Mouse (Mus musculus): Measurements from ENCODE around the gene Il18.
A peak's percentile ranks its signal among the peaks of the same experiment; 100 is the strongest.

Gene Il18

DNA sequence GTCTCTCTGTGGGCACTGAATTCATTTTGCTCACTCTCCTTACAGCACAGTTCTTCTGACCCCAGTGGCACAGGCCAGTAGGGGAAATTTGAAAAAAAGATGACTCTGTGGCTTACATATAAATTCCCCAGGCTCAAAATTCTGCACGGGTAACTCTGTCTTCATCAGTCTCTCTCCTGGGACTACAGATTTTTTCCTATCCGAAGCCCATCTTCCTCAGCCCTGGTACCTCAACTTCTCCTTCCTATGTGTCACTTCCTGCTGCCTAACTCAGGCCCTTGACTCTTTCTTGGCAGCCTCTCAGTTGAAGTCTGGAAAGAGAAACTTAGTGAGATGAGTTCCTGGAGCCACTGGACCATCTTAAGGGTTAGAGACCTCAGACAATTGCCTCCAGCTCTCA, 1.1 kb upstream of the Il18 start:
- DNase-seq (ENCODE audit: low spot score): no peak

DNA sequence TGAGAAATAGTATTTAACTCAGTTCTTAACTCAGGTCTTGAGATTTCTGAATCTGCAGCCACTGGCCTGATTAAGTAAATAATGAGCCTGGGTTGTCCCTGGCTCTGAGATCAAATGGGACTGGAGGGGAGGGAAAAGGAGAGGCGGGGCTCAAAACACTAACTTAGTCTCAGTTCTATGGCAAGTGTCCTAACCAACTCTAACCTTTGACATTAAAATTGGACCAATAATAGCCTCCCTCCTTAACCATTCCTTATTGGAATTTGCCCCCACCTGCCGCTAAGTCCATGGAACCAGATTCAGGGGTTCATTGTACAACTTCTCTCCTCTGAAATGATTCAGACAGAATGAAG, 443 bp downstream of the Il18 start, which contains the start of gene Bco2:
Bco2 (minus strand) TSS at position 88 of the 353 bp plus-strand sequence.
- DNase-seq (ENCODE audit: low spot score): no peak

DNA sequence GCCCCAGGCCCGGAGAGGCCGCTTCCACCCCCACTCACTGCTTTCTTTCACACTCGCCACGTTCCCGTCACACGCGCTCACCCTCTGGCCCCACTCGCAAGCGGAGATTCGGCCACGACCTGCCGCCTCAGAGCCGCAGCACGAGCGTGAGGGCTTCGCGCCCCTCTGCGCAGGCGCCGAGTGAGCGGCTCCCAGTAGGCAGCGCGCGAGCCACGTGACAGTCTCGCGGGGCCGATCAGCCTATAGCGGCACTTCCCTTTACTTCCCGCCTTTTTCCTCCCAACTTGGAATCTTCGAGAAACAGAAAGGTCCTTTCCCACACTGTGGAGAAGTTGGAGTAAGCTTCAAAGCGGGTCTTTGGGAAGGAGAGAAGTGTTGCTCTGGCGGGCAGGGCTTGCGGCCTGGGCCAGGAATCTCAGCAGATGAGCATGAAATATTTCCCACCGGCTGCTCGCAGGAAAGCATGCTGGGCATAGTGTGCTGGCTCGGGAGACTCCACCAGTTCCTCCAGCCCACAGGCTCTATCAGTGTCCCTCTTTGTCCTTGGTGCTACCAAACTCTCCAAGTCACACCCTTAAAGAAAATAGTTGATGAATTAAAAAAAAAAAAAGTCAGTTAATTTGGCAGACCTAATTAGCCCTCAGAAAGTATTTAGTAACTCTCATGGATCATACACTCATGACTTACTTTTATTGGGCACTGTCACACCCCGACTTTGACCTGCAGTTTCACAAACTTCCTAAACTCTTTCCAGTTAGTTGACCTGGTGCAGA, 6.7 kb downstream of the Il18 start, which contains the start of gene Tex12:
Tex12 (minus strand) TSS at position 181 of the 773 bp plus-strand sequence.
- DNase-seq (ENCODE audit: low spot score): no peak

DNA sequence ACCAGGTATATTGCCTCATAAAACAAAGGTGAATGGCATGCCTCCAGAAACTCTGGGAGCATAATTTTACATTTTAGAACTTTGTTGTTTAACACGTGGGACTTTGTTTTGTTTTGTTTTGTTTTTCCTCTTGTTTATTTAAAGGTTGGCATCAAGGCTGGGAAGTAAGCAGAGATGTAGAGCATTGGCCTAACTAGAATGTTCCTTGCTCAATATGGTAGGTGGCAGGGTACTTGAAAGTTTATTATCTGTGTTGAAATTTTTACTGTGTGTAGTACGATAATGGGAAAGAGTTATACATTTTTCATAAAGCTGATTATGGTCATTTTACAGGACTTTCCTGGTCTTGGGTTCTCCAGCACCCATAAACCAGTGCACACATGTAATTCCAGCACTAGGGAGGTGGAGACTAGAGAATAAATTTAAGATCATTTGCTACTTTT, 7.3 kb downstream of the Il18 start:
- no peak for DNase-seq (ENCODE audit: low spot score)

DNA sequence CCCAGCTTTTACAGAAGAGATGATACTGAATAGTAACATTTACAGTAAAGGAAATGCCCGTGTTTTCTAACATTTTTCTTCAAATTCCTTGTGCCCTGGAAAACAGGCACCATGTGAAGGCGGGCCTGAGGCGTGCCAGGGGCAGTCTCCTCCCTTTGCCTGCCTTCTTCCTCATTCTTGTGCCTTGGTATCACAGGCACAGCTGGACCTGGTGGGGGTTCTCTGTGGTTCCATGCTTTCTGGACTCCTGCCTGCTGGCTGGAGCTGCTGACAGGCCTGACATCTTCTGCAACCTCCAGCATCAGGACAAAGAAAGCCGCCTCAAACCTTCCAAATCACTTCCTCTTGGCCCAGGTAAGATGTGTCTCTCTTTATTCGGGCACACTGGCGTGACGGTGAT, 10.5 kb downstream of the Il18 start:
- DNase-seq (ENCODE audit: low spot score): peak; percentile 40

DNA sequence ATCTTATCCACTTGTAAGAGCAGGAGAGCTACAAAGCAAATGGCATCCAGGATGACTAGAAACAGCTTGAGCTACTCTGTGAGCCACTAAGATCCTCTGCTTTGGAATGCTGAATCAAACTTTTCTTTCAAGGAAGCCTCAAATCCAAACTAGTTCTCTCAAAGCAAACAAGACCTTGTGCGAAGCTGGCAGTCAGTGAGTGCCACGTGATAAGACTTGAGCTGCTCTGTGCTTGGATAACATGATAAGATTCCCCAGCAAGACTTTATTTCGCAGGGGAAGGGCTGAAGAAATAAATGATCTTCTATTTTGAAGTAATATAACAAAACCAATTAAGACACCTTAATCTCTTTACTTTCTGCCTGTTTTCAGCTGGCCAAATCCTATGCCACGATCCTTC, 11.3 kb downstream of the Il18 start:
- no peak for DNase-seq (ENCODE audit: low spot score)

DNA sequence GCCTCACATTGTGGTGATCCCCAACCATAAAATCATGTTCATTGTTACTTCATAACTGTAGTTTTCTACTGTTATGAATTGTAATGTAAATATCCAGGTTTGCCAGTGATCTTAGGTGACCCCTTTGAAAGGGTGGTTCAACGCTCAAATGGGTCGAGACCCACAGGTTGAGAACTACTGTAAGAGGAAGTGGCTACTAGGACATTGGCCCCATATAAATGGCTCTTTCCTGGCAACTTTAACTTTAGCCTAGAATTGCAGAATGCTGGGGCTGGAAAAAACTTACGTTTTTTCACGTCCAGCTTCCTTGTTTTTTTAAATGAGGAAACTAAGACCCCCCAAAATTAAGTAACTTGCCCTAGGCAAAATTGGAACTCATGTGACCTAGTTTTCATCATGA, 12.7 kb downstream of the Il18 start:
- DNase-seq (ENCODE audit: low spot score): no peak

DNA sequence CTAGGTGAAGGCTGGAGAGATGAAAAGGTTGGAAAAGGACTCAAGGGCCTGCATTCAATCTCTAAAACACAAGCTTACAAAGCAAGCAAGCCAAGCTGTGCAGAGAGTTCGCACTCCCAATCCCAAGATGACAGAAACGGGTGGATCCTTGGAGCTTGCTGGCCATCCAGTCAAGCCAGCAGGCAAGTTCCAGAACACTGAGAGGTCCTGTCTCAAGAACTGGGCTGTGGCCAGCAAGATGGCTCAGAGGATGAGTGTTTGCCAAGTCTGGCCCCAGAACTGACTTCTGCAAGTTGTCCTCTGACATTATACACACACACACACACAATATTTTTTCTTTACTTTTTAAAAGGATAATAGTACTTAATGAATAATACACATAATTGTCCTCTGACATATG, 13.3 kb downstream of the Il18 start:
- no peak for DNase-seq (ENCODE audit: low spot score)

DNA sequence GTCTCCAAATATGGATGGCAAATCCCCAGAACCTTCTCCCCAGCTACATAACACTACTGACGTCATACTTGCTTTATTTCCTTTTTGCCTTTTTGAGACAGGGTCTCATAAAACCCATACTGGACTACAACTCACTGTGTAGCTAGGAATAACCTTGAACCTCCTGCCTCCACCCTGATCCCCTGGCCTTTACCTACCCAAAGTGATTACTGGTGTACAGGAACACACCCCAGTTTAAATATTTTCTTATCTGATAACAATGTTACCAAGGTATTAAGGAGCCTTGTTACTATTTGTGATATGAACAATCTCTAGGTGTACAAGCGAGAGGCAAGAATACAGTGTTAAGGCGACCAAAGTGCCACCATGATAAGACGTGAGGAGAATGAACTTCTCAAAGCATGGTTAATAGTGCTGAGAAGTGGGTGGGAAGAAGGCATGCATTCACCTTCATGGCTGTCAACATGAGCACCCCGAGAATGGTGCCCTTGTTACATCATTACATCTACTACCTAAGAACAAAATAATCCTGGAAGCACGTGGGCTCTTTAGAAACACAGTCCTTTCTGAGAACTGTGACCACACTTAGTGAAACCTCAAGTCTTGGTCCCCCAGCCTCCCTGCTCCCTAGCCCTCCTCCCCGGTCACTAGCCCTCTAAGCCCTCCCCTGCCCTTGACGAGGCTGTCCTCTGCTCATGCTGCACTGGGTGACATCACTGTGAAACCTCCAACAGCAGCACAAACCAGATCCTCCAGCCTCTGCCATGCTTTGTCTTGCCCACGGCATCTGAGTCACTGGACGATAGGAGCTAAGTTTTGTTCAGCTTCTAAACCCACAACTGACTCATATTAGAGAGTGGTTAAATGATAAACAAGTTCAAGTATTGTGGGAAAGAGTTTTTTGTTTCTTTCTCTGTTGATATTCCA, 15.2 kb downstream of the Il18 start:
- DNase-seq (ENCODE audit: low spot score): peak; percentile 34

DNA sequence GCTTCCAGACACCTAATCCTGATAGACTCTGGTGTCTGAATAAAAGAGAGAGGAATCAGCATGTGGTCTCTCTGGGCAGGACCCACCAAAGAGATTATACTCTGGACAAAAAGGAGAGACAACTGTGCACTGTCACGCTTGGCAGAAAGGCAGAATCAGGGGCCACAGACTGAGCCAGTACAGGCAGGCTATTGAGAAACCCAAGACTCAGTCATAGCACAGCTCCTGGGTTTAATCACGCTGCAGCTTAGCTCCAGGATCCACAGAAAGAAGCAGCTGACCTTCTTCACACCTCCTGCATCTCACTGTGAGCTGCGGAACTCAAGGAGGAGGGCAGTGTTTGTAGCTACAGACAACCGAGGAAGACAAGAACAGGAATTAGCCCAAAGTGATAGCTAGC, 25.7 kb downstream of the Il18 start:
- DNase-seq (ENCODE audit: low spot score): no peak

DNA sequence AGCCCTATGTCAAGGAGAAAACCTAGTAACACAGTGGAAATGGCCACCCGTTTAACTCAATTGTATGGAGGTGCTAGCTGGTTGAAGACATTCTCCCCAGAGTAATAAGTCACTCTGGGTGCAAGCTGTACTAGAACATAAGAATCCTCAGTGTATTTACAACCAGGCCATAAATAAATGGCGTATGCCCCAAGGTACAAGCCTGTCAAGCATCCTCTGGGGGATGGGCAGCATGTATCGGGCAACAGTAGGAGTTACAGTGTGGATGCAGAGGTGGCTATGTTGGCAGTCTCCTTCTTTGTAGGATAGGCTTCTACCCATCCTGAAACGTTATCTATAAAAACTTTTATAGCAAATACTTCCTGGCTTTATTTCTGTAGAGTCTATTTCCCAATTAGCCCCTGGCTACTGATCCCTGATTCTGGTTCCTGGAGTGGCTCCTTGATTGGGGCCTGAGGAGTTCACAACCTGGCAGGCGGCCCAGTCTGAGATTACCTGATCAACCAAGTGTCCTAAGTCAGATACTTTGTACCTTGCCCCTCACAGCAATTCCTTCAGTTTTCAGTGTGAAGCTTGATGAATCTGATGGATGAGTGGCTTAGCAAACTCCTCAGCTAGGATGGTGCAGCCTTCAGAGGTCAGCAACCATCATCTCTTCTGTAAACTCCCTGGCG, 30.7 kb downstream of the Il18 start:
- DNase-seq (ENCODE audit: low spot score): no peak

DNA sequence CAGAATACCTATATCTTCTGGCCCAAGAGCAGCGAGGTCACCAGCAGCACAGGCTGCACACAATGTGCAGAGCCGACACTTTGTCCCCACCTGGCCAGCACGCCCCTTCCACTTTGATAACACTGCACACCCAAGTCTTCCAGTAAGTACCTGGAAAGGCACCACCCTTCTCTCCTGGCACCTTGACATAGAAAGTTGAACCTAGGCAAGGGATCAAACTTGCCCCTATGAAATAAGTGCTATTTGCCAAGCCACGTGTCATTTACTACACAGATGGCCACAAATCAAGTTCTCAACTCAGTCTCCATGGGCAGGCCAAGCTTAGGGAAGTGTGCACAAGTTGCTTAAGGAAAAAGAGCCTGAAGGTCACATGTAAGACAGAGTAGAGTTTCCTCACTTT, 32.3 kb downstream of the Il18 start:
- DNase-seq (ENCODE audit: low spot score): no peak

DNA sequence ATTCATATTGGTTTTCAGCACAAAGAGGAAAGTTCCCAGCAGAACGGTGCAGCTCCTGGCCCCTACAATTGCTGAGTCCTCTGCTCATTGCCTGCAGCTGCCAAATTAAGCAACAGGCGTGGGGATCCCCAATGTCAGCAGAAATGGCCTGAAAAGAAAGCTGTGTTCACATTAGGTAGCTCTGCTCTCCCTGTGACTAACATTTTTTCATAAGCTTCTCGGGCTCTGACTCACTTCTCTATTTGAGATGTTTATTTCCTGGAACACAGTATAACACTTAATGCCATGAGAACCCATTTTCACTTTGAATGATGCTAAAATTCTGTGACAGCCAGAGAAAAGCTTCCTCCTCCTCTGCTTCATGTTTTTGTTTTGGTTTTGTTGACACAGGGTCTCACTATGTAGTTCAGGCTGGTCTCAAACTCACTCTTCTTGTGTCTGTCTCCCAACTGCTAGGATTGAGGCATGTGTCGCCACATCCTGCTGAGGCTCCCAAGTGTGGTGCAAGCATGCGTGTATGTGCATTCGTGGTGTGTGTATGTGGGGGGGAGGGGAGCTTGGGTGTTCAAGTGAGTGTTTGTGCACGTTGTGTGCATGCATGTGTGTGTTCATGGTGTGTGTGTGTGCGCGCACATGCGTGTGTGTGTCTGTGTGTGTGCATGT, 36.4 kb downstream of the Il18 start:
- DNase-seq (ENCODE audit: low spot score): no peak

DNA sequence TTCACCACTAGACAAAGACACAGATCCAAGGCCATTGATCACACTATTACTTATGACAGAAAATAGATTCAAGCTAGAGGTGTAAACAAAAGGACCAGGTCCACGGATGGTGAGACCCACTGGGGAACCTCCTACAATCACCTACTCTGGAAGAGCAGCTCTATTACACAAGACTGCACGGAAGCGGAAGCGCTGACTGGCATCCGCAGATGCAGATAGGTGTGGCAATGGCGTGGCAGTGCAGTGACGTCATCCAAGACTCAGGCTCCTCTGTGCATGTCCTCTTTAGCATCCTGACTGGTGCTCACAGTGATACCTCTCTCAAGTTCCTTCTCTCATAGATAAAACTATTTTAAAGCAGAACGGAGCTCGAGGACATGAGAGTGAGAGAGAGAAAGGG, 38.3 kb downstream of the Il18 start:
- no peak for DNase-seq (ENCODE audit: low spot score)

DNA sequence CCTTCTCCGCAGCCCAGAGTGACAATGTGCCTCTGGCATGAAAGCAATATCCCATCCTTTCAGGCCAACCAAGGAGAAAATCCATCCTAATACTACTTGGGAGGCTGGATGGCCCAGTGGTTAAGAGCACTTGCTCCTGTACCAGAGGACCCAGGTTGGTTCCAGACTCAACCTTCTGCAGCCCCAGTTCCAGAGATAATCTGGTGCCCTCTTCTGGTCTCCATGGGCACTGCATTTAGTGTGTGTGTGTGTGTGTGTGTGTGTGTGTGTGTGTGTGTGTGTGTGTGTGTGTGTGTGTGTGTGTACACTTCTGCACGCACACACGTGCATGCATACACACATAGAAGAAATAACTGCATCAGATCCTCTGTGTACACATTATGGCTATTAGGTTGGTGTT, 38.9 kb downstream of the Il18 start:
- DNase-seq (ENCODE audit: low spot score): peak; percentile 20

DNA sequence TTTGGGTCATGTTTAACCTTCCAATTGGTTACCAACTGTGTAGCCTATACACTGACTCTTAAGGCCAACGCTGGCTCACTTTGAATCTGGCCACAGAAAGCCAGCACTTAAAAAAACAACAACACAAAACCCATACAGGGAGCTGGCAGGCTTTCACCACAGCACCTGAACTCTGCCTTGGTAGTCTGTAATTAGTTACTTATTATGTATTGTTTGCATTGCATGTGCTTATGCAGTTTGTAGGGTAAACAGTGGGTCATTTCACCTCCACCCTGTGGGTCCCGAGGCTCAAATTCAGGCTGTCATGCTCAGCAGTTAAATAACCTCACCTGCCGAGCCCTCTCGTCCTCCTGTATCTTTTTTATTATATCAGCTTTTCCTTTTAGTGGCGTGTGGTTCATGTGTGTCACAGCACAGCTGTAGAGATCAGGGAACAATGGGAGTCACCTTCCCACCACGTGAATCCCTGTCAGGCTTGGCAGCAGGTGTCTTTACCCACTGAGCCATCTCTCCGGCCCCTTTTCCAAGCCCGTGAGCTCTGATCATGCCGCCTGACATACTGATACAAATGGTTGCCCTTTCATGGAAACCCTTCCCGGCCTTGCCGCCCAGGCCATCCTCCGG, 40.3 kb downstream of the Il18 start:
- DNase-seq (ENCODE audit: low spot score): no peak

DNA sequence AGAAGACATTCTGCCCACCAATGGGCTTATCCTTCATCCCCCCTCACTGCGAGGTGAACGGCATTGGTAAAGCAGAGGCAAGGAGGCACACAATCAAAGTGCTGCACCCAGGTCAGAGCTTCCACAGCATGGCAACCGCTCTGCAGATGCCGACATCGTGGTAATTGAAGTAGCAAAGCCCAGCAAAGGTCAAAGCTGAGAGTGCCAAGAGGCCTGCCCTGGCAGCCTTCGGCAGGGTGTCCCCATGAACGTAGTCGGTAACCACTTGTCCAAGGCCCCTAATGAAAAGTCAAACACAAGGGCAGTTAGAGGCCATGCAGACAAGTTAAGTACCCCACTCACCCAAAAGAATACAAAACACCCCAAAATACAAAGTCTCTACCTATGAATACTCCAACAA, 42.3 kb downstream of the Il18 start:
- no peak for DNase-seq (ENCODE audit: low spot score)

DNA sequence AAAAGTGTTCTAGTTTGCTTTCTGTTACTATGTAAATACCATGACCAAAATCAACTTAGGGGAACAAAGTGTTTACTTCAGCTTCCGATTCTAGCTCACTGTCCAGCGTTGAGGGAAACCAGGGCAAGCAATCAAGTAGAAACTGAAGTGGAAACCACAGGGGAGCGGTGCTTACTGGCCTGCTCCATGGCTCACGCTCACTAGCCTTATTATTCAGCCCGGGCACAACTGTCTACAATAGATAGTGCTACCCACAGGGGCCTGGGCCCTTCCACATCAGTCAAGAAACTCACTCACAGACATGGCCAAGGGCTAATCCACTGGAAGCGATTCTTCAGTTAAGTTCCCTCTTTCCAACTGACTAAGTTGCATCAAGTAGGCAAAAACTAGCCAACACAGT, 46.9 kb downstream of the Il18 start:
- DNase-seq (ENCODE audit: low spot score): no peak

DNA sequence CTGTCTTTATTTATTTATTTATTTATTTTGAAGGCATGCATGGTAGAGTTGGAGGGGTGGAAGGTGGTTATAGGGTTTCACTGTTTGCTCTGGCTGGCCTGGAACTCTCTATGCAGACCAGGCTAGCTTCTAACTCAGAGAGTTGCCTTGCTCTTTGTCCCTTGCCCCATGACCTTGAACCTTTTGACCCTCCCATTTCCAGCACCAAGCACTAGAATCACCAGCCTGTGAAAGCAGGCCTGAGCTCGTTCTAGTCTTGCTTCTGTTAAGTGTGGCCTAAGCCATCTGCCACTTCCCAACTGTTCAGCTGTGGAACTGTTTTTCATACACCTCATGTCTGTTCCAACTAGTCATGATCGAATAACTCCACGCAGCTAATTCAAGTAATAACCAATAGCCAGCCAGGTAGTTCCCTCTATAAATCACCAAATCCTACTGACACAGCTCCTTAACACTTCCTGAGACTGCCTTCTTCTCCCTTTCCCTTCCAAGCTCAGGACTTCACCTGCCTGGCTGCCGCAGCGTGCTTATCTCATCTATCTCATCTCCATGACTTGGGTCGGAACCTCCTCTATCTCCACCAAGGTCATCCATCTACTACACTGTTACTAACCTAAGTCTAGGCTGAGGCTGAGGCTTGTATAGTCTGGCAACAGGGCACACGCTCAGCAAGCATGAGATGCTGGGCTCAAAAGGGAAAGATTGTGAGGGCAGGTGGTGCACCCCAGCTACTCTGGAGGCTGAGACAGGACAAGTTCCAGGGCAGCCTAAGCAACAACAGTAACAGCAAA, 47.6 kb downstream of the Il18 start:
- DNase-seq (ENCODE audit: low spot score): no peak

DNA sequence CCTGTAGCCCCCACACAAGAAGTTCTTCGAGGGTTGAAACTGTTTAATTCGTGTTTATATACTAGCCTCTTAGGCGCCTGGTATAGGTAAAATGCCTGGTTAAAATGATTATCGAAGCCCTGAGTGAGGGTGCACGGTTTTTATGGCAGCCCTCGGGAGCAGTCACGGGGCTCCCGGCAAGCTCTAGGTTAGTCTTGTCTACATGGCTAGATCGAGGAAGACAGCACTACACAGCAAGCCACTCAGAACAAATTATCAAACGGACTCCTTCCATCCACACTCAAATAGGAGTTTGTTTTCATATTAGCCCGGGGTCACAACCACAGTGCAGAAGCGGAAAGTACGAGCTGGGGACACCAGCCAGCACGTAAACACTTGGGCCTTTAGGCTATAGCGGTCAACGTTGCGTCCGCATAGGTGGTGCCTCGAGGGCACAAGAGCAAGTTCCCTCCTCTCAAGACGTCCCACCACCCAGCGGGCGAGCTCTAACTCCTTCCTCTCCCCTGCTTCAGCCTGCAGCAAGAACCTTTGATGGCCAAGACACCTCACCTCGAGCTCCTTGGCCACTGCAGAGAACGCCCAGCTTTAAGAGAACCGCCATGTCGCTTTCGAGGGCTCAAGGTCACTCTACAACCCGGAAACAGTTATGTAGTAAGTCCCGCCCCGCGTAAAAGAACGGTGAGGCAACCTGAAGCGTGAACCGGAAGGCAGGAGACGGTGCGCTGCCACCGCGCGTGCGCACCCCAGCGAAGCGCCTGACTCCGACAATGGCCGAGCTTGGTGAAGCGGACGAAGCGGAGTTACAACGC, 48.8 kb downstream of the Il18 start, which contains the start of the genes Sdhd and Timm8b:
Sdhd (minus strand) TSS at position 624 of the 809 bp plus-strand sequence.
Timm8b (plus strand) TSS at position 722 of the 809 bp plus-strand sequence.
- peak; percentile 93 for DNase-seq (ENCODE audit: low spot score)
